Mouse (Mus musculus): ENCODE results near the gene Hcn4. TPM values are rescaled to one million over a fixed set of nuclear protein-coding genes. Genes with fewer than 3 reads are reported as not detected.

Gene Hcn4
- total RNA-seq, 2 experiments from 2014 or later = 2.1 to 2.9 TPM

Other genes with a start within 250 kb of the Hcn4 start
- gene Nptn, start 241.2 kb upstream of the Hcn4 start, total RNA-seq (2021) = 100 to 1,000 TPM; 179 to 186 TPM
- gene Rec114, start 79.4 kb upstream of the Hcn4 start, total RNA-seq (2021) = 1 to 10 TPM; 3.2 to 4.3 TPM
- 10 to 100 TPM; 93.1 to 95.7 TPM for gene Neo1, start 213.0 kb downstream of the Hcn4 start, total RNA-seq (2021)

All from adrenal gland, postnatal 4 days (tissue).